Mouse (Mus musculus) kidney, adult 2 months (tissue): ENCODE data around the gene C130032M10Rik. TPM values are rescaled to one million over a fixed set of nuclear protein-coding genes. Genes with fewer than 3 reads are reported as not detected.

Experiments used
- DNase-seq: peaks from one replicate; pipeline ENCODE4 v3.0.0; 2021
- H3K27ac ChIP-seq: fragments of 200-500 bp; 2 replicates; pipeline ENCODE4 v1.5.1; 2012; ENCODE audit warnings: low read depth, low read length, control low read depth, inconsistent platforms; ENCODE audit not compliant: insufficient read depth
- H3K27me3 ChIP-seq: fragments of 200-500 bp; replicated peaks from 2 replicates; pipeline ENCODE4 v1.6.1; 2012; ENCODE audit warnings: mild to moderate bottlenecking, moderate library complexity, low read length, inconsistent platforms; ENCODE audit not compliant: control insufficient read depth, insufficient read depth
- H3K36me3 ChIP-seq: fragments of 200-500 bp; 2 replicates; pipeline ENCODE4 v1.6.1; 2012; ENCODE audit warnings: mild to moderate bottlenecking, moderate library complexity, low read length, inconsistent platforms; ENCODE audit not compliant: control insufficient read depth, insufficient read depth
- H3K4me1 ChIP-seq: fragments of 200-500 bp; 2 replicates; pipeline ENCODE4 v1.6.1; 2011; ENCODE audit warnings: low read length; ENCODE audit not compliant: control insufficient read depth, insufficient read depth
- H3K4me3 ChIP-seq: fragments of 200-500 bp; 2 replicates; pipeline ENCODE4 v1.5.1; 2011; ENCODE audit warnings: mild to moderate bottlenecking, low read depth, low read length, control low read depth; ENCODE audit not compliant: insufficient read depth
- CTCF ChIP-seq: fragments of 200-500 bp; conservative IDR thresholded peaks from 2 replicates; pipeline ENCODE4 v1.5.1; 2011; ENCODE audit warnings: low read depth, mild to moderate bottlenecking, control low read depth, low read length, moderate library complexity, mixed read lengths; ENCODE audit not compliant: insufficient read depth, insufficient read length
- POLR2A ChIP-seq: fragments of 200-500 bp; IDR thresholded peaks from one replicate; pipeline ENCODE4 v1.6.1; 2011; ENCODE audit warnings: low read depth, low read length, control low read depth
- WGBS: fragments of 180-500 bp; shearing (Covaris S2); methylation state at CpG from one replicate; pipeline ENCODE4 v1.1.7; 2018; 5-methylcytosine and 5-hydroxymethylcytosine counted together
- polyA plus RNA-seq: library from polyadenylated mRNA; depleted of rRNA; stranded (reverse); fragments of >200 nt; gene quantifications from 2 replicates; pipeline ENCODE4 v1.2.3, GENCODE M21; 2012

C130032M10Rik gene
- polyA plus RNA-seq, 1 experiment, result not detected

DNA sequence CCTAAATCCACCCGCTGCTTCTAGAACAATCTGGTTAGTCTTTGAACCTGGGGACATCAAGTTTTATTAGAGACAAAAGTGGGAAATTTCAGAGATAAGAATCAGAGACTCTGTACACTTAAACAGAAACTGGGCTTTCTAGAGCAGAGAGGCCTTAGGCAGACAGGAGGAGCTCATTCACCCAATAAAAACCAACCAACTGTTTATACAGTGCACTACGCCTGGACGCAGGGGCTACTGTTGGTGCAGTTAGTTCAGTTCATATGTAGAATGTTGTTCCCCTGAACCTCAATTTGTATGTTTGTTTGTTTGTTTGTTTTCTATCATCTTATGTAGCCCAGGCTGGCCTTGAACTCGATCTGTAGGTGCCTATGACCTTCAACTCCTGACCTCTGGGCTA is 28.7 kb upstream of the C130032M10Rik start:
- TF ChIP-seq POLR2A, result no peak
- no peak for TF ChIP-seq CTCF
- 72% methylated on average over 4 of the region's 4 CpGs for WGBS
- no peak overlapping the region for H3K27ac ChIP-seq

DNA sequence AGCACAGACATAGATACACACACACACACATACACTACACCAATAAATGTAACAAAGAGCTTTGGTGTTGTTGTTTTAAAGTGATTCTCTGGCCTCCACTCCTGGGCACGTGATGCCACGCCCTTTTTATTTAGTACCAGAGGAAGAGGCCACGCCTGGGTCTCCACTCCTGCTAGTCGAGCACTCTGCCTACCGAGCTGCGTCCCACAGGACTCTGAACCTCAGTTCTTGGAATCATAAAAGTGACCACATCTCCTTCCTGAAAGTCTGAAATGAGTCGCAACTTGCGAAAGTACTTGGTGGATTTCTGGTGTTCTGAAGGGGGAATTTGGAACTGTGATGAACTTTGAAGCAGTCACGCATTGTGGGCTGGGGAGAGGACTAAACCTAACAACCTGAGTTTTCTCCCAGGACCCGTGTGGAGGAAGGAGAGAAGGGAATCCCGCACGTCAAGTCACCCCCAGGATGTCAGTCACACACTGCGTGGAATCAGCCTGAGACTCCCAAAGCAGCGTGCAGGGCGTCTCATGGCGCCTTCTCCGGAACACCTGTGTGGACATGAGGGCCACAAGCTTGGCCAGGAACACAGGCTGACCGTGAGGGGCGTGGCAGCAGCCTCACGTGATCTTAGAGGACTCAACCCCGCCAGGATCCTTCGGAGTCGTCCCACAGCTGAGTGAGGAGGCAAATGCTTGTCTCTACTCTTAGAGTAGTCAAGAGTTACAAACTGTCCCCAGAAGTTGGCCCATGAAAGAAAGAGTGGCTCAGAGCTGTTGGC is 27.8 kb upstream of the C130032M10Rik start:
- no peak overlapping the region for H3K27ac ChIP-seq
- TF ChIP-seq CTCF, result no peak
- no peak for TF ChIP-seq POLR2A
- WGBS, result 63% methylated on average over 23 of the region's 23 CpGs
- H3K36me3 ChIP-seq, result no peaks in the 10 kb centered on the region
- no peaks in the 10 kb centered on the region for H3K27me3 ChIP-seq
- DNase-seq, result peak; percentile 65
- no peak overlapping the region for H3K4me3 ChIP-seq
- H3K4me1 ChIP-seq, result no peaks in the 10 kb centered on the region

More for the DNA sequence above, 28.7 kb upstream of the C130032M10Rik start:
- H3K27me3 ChIP-seq, result no peaks in the 10 kb centered on the region
- DNase-seq, result no peak
- H3K36me3 ChIP-seq, result no peaks in the 10 kb centered on the region
- H3K4me3 ChIP-seq, result no peak overlapping the region
- H3K4me1 ChIP-seq, result no peaks in the 10 kb centered on the region

DNA sequence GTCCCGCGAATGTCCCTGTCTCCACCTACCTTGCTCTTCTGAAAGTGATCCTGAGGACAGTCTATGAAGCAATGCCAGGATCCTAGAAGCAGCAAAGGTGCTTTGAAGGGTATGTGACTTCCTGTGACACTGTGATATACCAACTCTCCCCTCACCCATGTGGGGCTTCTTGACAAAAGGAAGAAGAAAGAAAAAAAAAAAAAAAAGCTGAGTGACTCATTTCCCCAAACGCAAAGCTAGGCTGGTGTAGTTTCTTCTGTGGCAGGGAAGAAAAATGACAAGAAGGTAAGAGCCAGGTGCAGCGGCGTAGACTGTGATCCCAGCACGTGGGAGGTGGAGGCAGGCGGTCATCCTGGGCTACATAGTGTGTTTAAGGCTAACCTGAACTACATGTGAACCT is 19.0 kb upstream of the C130032M10Rik start:
- TF ChIP-seq POLR2A (no peak), CTCF (no peak)
- no peak overlapping the region for H3K4me3 ChIP-seq
- H3K4me1 ChIP-seq, result no peaks in the 10 kb centered on the region
- no peak for DNase-seq
- no peaks in the 10 kb centered on the region for H3K27me3 ChIP-seq
- no peak overlapping the region for H3K27ac ChIP-seq
- H3K36me3 ChIP-seq, result no peaks in the 10 kb centered on the region
- 81% methylated on average over 7 of the region's 7 CpGs for WGBS

DNA sequence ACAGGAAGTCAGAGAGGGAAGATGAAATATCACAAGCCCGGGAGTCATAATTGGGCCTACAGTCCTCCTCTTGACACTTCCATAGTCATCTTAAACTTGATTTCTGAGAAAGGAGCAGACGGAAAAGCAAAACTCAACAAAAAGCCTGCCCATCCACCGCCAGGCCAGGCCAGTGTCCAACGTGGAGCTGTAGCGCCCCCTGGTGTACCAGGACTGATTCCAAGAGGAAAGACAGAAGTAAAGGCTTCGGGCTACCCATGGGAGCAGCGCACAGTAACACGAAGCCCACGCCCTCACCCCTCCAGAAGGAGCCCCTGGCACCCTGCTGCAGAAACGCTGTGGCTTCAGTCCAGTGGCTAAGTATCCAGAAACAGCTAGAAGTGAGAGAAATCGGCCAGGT is 17.3 kb upstream of the C130032M10Rik start:
- Histone ChIP-seq H3K27me3 (no peaks in the 10 kb centered on the region), H3K36me3 (no peaks in the 10 kb centered on the region), H3K27ac (no peak overlapping the region), H3K4me3 (no peak overlapping the region), H3K4me1 (no peaks in the 10 kb centered on the region)
- peak; percentile 96 for TF ChIP-seq CTCF
- TF ChIP-seq POLR2A, result no peak
- WGBS, result 4% methylated on average over 11 of the region's 11 CpGs
- DNase-seq, result peak; percentile 87

DNA sequence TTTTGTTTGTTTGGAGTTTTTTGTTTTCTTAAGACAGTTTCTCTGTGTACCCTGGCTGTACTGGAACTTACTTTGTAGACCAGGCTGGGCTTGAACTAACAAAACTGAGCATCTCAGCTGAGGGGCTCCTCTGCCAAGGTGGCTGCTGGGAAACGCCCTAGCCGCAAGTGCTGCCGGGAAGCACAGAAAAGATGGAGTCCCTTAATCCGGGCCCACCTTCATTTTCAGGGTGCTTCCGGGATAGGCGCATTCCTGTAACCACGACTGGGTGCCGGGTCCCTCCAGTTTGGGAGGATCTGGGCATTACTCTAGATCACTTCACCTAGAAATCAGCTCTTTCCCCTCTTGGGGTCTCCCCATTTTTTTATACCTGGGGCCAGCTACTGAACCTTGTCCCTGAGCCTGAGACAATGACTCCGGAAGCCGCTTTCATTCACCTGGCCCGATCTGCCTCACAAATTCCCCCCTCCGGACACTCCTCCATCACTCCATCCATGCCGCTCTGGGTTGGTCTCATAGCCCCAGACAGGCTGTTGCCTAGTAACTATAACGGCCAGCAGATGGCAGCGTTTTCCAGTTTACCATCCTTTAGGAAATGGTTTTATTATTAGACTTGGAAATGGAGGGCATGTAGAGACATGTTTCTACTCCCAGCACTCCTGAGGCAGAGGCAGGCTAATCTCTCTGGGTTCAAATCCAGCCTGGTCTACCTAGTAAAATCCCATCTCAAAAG is 15.5 kb upstream of the C130032M10Rik start:
- Histone ChIP-seq H3K4me1 (no peaks in the 10 kb centered on the region), H3K36me3 (no peaks in the 10 kb centered on the region), H3K27me3 (no peaks in the 10 kb centered on the region), H3K27ac (no peak overlapping the region), H3K4me3 (no peak overlapping the region)
- TF ChIP-seq CTCF (peak; percentile 61), POLR2A (no peak)
- 20% methylated on average over 15 of the region's 15 CpGs for WGBS
- peak; percentile 75 for DNase-seq

DNA sequence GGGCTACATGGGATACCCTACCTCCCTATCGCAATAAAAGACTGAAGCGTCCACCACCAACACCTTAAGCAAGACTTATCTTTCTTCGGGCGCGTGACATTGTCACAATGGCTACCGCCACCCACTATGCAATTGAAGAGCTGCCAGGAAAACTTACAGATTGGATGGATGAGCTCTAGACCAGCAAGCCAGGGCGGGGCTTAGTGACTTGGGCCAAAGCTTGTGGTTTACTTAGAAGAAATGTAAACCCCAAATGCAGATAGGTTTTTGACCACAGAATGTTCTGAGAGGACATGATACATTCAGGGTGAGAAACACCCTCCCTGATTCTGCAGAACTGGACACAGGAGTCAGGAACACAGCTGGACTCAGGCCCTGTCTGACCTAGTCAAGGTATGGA is 14.4 kb upstream of the C130032M10Rik start:
- no peaks in the 10 kb centered on the region for H3K36me3 ChIP-seq
- 95% methylated on average over 7 of the region's 7 CpGs for WGBS
- TF ChIP-seq CTCF (no peak), POLR2A (no peak)
- H3K27me3 ChIP-seq, result no peaks in the 10 kb centered on the region
- H3K4me3 ChIP-seq, result no peak overlapping the region
- H3K4me1 ChIP-seq, result no peaks in the 10 kb centered on the region
- H3K27ac ChIP-seq, result no peak overlapping the region
- no peak for DNase-seq

DNA sequence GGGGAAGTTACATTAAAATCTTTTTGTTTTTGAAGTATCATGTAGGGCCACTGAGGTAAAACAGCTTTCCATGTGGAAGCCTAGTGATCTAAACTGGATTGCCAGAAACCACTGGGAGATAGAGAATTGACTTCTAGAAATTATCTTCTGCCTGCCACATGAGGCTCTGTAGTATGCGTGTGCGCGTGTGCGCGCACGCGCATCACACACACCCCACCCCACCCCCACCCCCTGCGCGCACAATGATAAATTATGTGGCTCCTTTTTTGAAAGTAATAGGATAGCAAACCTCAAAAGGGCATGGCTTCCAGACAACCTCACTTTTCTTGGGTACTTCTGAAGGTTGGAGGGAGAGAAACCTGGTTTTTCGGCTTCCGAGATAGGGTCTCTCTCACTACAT is 13.6 kb upstream of the C130032M10Rik start:
- H3K27ac ChIP-seq, result no peak overlapping the region
- no peaks in the 10 kb centered on the region for H3K27me3 ChIP-seq
- no peaks in the 10 kb centered on the region for H3K36me3 ChIP-seq
- 96% methylated on average over 11 of the region's 11 CpGs for WGBS
- H3K4me1 ChIP-seq, result no peaks in the 10 kb centered on the region
- no peak overlapping the region for H3K4me3 ChIP-seq
- no peak for DNase-seq
- TF ChIP-seq POLR2A (no peak), CTCF (no peak)
